Mouse (Mus musculus) stomach, postnatal 0 days (tissue): ENCODE results near the gene Themis.

Experiments
- CTCF ChIP-seq: IDR thresholded peaks from 2 replicates; pipeline ENCODE4 v1.5.1; 2016; ENCODE audit warnings: antibody characterized with exemption, low read depth, mild to moderate bottlenecking, moderate library complexity
- EP300 ChIP-seq: optimal IDR thresholded peaks from 2 replicates; pipeline ENCODE3; 2016; ENCODE audit warnings: antibody characterized with exemption

DNA sequence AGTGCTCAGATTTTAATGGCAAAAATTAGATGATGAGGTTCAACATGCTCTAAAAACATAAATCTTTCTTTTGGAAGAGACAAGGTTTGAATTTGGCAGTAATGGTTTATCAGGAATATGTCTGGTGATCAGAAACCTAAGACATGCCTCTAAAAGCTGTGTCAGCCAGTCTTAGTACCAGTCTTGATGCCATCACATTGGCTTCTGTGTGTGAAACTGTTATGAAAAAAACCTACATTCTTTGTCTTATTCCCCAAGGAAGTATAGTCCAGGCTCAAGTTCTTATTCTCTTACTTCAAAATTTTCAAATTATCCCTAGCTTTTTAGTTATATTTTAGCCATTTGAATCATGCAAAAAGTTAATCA lies 144.4 kb downstream of the Themis start:
- TF ChIP-seq CTCF (no peak), EP300 (no peak)
